Mouse (Mus musculus) CD4-positive, CD25-positive, alpha-beta regulatory T cell, adult 4 months (primary cell): ENCODE data around the gene Tmem110. TPM values are rescaled to one million over a fixed set of nuclear protein-coding genes. Genes with fewer than 3 reads are reported as not detected.

Source experiments
- ATAC-seq: one replicate; pipeline ENCODE4 v1.8.0; 2017
- polyA plus RNA-seq, 2 experiments: library from polyadenylated mRNA; unstranded; fragments of 100-300 nt; shearing (Covaris generic); gene quantifications; one replicate each; pipeline ENCODE4 v1.2.1; 2017

The Tmem110 gene
- polyA plus RNA-seq, 2 experiments from 2014 or later: 4.6 to 6.3 TPM

- ATAC-seq: no peak
Observed at GRCm38 (mm10) chr14:30904307-30904706, 78.9 kb downstream of the Tmem110 start.

GRCm38 (mm10) chr14:30906001-30906400, 80.6 kb downstream of the Tmem110 start:
- ATAC-seq: no peak

- ATAC-seq: no peak
Observed at GRCm38 (mm10) chr14:30907814-30908265, 82.5 kb downstream of the Tmem110 start.

- ATAC-seq: no peak
Observed at GRCm38 (mm10) chr14:30911141-30911540, 85.8 kb downstream of the Tmem110 start.

GRCm38 (mm10) chr14:30912641-30913040, 87.3 kb downstream of the Tmem110 start:
- no peak for ATAC-seq

GRCm38 (mm10) chr14:30913404-30913803, 88.0 kb downstream of the Tmem110 start:
- ATAC-seq: no peak

- ATAC-seq: no peak
Observed at GRCm38 (mm10) chr14:30916516-30916915, 91.1 kb downstream of the Tmem110 start.

- ATAC-seq: no peak
Observed at GRCm38 (mm10) chr14:30922053-30922670, 96.8 kb downstream of the Tmem110 start.

GRCm38 (mm10) chr14:30923375-30924105, 98.2 kb downstream of the Tmem110 start, which contains the start of gene Itih3:
Gene Itih3, minus strand, starts transcription at chr14:30923760.
- ATAC-seq: no peak

- ATAC-seq: no peak
Observed at GRCm38 (mm10) chr14:30925492-30925891, 100.1 kb downstream of the Tmem110 start.

Other genes starting within 250 kb of the Tmem110 start
- 10 to 100 TPM; 32.5 to 37.2 TPM for gene Prkcd, start 199.4 kb upstream of the Tmem110 start, polyA plus RNA-seq
- gene Rft1, start 171.2 kb upstream of the Tmem110 start, polyA plus RNA-seq: 10 to 100 TPM; 12.8 to 20.0 TPM
- gene Sfmbt1, start 110.7 kb upstream of the Tmem110 start, polyA plus RNA-seq: 10 to 100 TPM; 10.8 to 12.6 TPM
- gene Mustn1, start 53.6 kb downstream of the Tmem110 start, polyA plus RNA-seq: 1 to 10 TPM in 1 of 2 experiments, under 1 TPM in 1; 0.26 to 1.0 TPM
- gene Itih4, start 60.9 kb downstream of the Tmem110 start, polyA plus RNA-seq: not detected
- gene Itih3, start 98.2 kb downstream of the Tmem110 start, polyA plus RNA-seq: not detected
- not detected for gene Itih1, start 117.7 kb downstream of the Tmem110 start, polyA plus RNA-seq
- gene Nek4, start 125.8 kb downstream of the Tmem110 start, polyA plus RNA-seq: 1 to 10 TPM; 5.9 to 6.0 TPM
- 10 to 100 TPM; 10.1 to 10.4 TPM for gene Glt8d1, start 175.8 kb downstream of the Tmem110 start, polyA plus RNA-seq
- gene Spcs1, start 176.1 kb downstream of the Tmem110 start, polyA plus RNA-seq: 100 to 1,000 TPM; 278 to 298 TPM
- gene Pbrm1, start 193.5 kb downstream of the Tmem110 start, polyA plus RNA-seq: 10 to 100 TPM; 40.1 to 46.0 TPM
- 10 to 100 TPM; 77.0 to 78.1 TPM for gene Gnl3, start 193.6 kb downstream of the Tmem110 start, polyA plus RNA-seq